Mouse (Mus musculus) adrenal gland, postnatal 25 days (tissue): Measurements from ENCODE around the gene Mrpl33. TPM values are rescaled to one million over a fixed set of nuclear protein-coding genes. Genes with fewer than 3 reads are reported as not detected.

Source experiments
- DNase-seq: peaks from one replicate; pipeline ENCODE4 v3.0.0; 2021; ENCODE audit warnings: mixed read lengths
- total RNA-seq: library from RNA; stranded (reverse); gene quantifications from 2 replicates; pipeline ENCODE4 v1.2.3, GENCODE M21; 2021

Mrpl33 gene
- total RNA-seq, 1 experiment from 2014 or later = 439 TPM

GRCm38 (mm10) chr5:31642300-31642699 is 45.6 kb downstream of the Mrpl33 start:
- no peak for DNase-seq

GRCm38 (mm10) chr5:31644272-31644671 is 47.5 kb downstream of the Mrpl33 start:
- no peak for DNase-seq

DNA sequence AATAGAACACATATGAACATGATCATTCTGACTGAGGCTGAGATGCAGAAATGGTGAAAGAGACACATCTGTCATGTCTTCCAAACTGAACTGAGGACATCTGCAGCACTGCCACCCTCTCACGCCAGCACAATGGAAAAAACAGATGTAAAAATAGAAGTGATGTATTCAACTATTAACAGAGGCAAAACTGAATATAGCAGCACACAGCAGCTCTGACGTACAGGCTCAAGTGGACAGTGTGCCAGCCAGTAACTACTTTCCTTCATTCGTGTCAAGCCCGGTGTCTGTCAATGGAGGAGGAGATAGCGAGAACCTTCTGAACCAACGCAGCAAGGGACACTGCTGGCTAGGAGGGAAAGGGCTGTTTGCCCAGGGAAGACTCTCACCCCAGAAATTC is 48.1 kb downstream of the Mrpl33 start:
- DNase-seq = no peak

DNA sequence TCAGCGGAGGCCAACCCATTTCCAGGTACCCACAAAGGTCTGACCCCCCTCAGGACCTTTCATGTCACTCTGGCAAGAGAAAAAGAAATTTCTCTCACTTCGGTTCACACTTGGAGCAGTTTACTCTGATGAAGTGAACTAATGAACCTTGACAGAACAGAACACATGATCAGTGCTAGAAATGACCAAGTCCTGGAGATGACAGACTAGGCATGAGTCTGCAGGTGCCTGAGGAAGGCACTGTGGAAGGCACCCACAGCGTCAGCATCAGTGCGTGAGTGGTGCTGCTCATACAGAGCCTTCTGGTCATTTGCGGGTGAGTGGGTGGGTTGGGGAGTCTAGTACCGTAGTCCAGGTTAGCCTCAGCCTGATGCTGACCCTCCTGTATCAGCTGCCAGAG is 49.1 kb downstream of the Mrpl33 start:
- no peak for DNase-seq

DNA sequence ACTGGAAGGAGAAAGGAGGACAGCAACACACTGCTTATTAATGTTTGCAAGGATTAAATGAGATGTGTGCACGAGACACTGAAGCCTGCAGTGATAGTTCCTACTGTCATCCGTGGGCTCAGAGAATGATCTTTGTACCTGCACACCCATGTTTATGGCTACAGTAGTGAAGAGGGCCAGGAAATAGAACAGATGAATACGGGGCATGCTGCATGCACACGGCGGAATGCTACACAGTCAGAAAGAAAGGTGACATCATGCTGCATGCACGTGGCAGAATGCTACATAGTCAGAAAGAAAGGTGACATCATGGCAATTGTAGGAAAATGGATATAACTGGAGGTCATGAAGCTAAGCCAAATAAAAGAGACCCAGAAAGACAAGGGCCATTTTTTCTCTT is 49.8 kb downstream of the Mrpl33 start:
- no peak for DNase-seq

GRCm38 (mm10) chr5:31647327-31647726 is 50.6 kb downstream of the Mrpl33 start:
- no peak for DNase-seq

DNA sequence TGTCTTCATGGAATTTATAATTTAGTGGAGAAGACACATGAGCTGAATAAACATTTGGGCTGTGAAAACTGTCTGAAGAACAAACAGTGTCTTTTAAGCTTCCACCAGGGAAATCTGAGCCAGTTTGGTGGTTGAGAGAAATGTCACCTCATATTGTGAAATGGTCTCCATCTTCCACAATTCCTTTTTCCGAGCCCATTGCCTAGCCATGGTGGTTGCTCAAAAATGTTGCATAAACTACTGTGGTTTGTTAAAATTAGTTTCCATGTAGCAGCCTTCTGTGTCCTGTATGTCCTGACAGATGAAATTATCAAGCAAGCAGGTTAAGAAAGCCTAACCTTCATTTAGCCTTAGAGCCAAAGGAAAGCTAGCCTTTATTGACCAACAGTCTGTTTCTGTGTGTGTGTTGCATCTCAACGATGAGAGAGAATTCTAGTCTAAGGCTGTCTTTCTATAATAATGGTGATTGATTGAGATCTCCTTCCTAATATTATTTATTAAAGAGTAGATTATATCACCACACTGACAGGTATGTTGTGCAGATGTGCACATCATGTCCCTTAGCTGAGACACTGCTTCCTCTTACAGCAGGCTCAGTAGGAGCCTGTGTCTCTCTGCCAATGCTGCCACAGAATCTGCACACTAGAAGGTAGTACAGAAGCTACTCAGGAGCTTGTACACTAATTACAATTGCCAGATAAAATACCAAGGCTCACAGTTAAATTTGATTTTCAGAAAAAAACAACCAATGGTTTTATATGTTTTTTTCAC is 54.0 kb downstream of the Mrpl33 start:
- DNase-seq = no peak

DNA sequence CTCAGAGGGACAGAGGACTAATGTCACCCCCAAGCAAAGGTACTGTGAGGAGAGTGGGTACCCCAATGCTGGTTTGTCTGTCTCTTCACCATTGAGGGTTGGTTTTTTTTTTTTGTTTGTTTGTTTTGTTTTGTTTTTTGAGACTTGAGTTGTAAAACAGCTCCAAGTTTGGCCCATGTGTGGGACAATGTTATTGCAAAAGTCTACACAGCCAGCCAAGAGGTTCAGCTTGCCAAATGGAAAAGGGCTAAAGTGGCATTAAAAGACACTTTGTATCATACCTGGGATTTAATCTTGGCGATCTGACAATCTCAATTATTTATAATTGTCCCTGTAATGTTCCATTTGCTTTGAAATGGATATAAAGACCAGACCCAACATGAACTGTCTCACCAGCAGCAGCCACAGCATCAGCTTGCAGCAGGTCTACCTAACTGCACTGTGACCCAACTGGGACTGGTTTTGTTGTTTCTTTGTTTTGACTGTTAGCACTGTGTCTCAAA is 59.0 kb downstream of the Mrpl33 start:
- DNase-seq = no peak

- DNase-seq = peak; percentile 12
These were observed 69.4 kb downstream of the Mrpl33 start for GRCm38 (mm10) chr5:31666176-31666575.

DNA sequence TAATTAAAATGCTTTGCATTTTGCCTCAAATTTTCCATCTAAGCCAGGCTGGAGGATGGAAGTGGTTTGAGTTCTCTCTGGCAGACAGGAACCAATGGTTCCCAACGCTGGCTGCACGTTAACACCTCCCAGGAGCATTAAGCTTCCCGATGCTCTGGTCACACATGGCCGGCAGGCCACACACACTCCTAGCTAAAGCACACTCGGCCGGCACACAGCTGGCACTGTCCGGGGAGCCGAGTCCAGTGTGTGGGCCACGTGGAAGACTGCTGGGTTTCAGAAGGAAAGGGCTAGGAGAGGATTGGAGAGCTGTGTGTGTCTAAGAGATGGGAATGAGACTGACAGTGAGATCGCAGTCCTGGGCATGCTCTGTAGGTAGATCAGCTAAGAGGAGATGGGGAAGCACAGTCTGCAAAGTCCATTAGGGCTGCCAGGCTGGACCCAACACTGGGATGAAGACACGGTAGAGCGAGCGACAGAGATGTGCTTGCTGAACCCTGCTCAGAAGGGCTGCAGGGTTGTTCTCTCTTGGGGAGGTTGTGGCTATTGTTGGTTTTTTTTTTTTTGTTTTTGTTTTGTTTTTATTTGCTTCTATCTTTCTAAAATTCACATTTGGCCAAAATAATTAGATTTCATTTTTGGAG is 71.7 kb downstream of the Mrpl33 start:
- DNase-seq = no peak

DNA sequence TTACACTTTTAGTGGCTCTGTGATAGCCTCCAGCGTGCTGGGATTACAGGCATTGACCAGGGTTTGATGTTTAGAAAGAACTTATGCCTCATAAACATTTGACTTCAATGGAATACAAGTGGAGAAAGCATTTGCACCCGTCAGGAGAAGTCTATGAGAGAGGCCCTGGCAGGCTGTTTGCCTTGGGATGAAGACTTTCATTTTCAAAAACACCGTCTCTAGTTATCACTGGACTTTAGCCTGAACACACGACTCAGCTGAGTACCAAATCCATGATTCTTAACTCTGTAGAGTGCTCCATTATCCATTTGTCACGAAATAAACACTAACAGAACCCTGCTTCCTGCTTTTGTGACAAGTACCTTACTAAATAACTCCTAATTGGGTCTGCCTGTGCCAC is 73.2 kb downstream of the Mrpl33 start:
- no peak for DNase-seq

- DNase-seq = no peak
These were observed 74.4 kb downstream of the Mrpl33 start for GRCm38 (mm10) chr5:31671137-31671536.

DNA sequence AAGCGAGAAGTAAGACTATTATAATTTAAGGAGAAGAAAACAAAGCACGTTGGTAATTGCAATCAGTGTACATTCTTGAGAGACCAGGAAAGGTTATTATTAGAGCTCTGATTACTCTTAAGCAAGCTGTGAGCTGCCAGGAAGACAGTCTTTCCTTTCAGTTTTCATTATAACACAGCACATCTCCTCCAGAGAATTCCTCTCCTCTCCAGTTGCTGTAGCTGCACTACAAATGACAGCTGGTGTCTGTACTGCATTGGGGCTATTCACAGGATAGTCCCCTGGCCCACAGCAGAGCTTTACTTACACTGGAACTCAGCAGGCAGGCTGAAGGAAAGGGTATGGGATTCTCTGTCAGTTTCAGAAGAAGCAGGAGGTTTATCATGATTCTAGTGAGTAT is 76.7 kb downstream of the Mrpl33 start:
- no peak for DNase-seq

DNA sequence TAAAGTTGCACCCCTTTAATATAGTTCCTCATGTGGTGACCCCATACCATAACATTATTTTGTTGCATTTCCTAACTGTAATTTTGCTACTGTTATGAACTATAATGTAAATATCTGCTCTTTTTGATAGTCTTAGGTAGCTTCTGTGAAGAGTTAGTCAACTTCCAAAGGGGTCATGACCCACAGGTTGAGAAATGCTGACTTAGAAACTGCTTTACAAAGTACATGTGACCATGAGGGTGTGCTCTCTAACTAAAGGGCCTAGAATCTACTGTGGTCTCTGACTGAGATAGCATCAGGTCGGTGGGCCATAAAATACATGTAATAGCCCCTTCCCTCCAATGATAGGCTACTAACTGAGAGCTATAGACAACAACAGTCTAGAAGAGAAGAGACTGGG is 81.3 kb downstream of the Mrpl33 start:
- DNase-seq = no peak

DNA sequence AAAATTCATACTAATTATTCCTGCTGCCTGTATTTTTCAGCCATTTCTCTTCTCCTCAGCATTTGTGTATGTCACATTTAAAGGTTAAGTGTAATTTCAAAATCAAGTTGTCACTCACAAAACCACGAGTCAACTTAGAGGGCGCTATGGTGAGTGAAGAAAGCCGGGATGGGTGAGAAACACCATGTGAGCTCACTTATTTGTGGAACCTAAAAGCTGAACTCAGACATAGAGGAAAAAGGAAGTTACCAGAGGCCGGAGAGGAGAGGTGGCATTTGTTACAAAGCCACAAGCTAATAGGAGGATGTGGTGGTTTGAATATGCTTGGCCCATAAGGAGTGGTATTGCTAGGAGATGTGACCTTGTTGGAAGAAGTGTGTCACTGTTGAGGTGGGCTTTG is 83.4 kb downstream of the Mrpl33 start:
- no peak for DNase-seq

DNA sequence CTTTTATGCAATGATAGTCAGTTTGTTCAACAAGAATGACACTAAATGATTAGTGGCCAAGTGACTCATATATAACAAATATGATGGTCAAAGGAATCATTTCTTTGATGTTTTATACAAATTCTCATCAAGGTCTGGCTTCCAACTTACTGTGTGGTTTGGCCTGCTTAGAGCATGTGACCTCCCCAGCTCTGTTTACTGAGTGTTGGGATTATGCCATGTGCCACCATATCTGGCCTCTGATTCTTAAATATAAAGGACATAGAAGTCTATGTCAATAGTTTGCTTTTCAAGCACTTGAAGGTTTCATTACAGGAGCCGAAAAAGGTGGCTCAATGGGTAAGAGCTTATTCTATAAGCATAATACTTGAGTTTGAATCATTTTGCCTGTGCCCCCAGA is 85.6 kb downstream of the Mrpl33 start:
- no peak for DNase-seq

GRCm38 (mm10) chr5:31686040-31686439 is 89.3 kb downstream of the Mrpl33 start:
- no peak for DNase-seq

- DNase-seq = no peak
These were observed 91.2 kb downstream of the Mrpl33 start for GRCm38 (mm10) chr5:31687972-31688371.

DNA sequence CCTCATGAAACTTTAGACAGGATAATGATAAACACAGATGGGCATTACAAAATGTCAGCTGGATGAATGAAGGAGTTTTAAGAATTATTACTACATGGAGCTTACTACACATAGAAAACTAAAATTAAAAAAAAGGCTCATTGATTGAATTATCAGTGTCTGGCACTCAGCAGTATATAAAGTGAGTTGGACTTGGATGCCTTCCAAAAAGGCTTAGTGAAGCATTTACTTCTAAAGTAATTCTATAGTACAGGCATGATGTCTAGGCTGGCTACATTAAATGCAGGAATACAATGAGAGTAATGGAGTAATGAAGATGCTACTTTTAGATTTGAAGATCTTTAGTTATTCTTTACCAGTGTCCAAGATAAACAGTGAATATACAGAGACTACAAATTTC is 96.5 kb downstream of the Mrpl33 start:
- no peak for DNase-seq

- no peak for DNase-seq
These were observed 100.4 kb downstream of the Mrpl33 start, which contains the start of gene Rbks for GRCm38 (mm10) chr5:31696971-31697643. Gene Rbks (minus strand): TSS chr5:31697627.

DNA sequence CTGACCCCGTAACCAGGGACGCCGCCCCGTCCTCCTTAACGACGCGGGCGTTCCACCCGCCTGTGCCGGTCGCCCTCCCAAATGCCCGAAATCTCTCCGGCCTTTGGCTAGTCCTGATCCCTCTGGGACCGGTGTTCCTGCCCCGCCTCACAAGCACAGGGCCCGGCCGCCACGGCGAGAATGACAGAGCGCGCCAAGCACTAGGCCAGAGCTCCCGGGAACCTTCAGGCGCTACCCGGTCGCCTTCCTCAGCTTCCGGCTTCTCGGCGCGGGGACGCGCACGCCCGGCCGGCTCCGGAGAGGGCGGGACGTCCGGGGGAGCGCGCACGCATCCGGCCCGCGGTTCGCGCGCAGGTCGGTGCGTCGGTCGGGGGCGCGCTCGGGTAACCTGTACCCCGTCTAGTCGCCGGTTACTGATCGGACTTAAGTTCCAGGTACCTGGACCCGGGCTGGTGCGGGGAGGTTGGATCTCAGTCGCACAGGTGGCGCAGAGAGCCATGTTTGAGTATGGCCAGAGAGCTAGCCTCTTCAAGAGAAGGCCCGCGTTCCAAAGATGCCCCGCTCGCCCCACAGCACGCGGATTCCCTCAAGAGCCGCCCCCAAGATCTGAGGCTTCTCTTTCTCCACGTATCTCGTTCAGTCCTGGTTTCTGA is 101.0 kb downstream of the Mrpl33 start, which contains the start of gene Babam2:
TSS of gene Babam2 (plus strand) at position 41 of the 653 bp plus-strand sequence.
- peak; percentile 93 for DNase-seq

GRCm38 (mm10) chr5:31698297-31698726 is 101.6 kb downstream of the Mrpl33 start:
- peak; percentile 87 for DNase-seq
